Mouse (Mus musculus) kidney, embryonic 14.5 days (tissue): ENCODE measurements around the gene Fam102b. TPM values are rescaled to one million over a fixed set of nuclear protein-coding genes. Genes with fewer than 3 reads are reported as not detected.

Source experiments
- microRNA-seq: library from miRNA; unstranded; fragments of <30 nt; microRNA quantifications from one replicate; pipeline ENCODE4, GENCODE M21; 2016
- polyA plus RNA-seq: library from polyadenylated mRNA; unstranded; fragments of >200 nt; fragmentation: Nextera tagmentation; extraction: Ambion mirVana; gene quantifications from 2 replicates; pipeline ENCODE4 v1.2.1, GENCODE M21; 2014

Fam102b gene
- polyA plus RNA-seq, 1 experiment from 2014 or later: 6.3 TPM

Small RNA genes lying within 50 kb of the gene (microRNA-seq; reads per million reads assigned to microRNA genes)
- not detected for gene Gm44384

Other genes with a start within 250 kb of the Fam102b start
- gene Stxbp3, start 187.1 kb downstream of the Fam102b start, polyA plus RNA-seq: 27.5 and 32.1 TPM in 2 replicates
- not detected in 2 replicates for gene Fndc7, start 137.6 kb downstream of the Fam102b start, polyA plus RNA-seq
- gene Prpf38b, start 115.9 kb downstream of the Fam102b start, polyA plus RNA-seq: 58.3 and 73.7 TPM in 2 replicates
- gene Henmt1, start 87.7 kb downstream of the Fam102b start, polyA plus RNA-seq: 0.43 and 0.51 TPM in 2 replicates
- not detected in 2 replicates for gene Gm9857, start 87.2 kb downstream of the Fam102b start, polyA plus RNA-seq
- not detected in 2 replicates for gene Slc25a54, start 52.9 kb upstream of the Fam102b start, polyA plus RNA-seq
- gene Slc25a24, start 95.5 kb upstream of the Fam102b start, polyA plus RNA-seq: 17.6 and 25.1 TPM in 2 replicates